Mouse (Mus musculus) kidney, adult 11 months (tissue): ENCODE measurements at regions not wholly inside any gene's neighbourhood (a gene's known extent, or its start where the extent isn't known, plus 50 kb on each side); places are given as distances from the start of the nearest gene placed in this dataset.
A peak's percentile ranks its signal among the peaks of the same experiment; 100 is the strongest.

ENCODE experiments used
- DNase-seq: peaks from one replicate; pipeline ENCODE4 v3.0.0; 2022

GRCm38 (mm10) chr9:112014796-112015195, 220.9 kb downstream of the Arpp21 start:
- DNase-seq = no peak

DNA sequence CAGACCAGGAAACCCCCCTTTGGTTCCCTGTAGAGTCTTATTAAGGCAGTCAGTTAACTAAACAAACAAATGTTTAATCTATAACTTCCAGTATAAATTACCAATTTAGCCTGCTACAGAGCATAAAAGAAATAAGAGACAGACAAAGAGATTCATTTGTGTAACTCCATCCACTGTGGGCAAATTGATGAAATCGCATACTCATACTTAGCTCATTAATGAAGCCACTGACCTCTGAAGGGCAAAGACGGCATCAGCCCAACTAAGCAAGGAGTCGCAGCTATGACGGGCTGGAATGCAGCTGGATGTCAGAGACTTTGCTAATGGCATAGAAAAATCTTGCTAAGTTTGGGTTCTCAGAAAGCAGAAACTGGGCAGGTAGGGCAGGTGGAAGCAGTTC, 241.3 kb downstream of the Arpp21 start:
- no peak for DNase-seq

- no peak for DNase-seq
Observed at GRCm38 (mm10) chr9:111993844-111994243, 241.9 kb downstream of the Arpp21 start.

- DNase-seq = no peak
Observed at GRCm38 (mm10) chr9:111990060-111990459, 245.7 kb downstream of the Arpp21 start.

DNA sequence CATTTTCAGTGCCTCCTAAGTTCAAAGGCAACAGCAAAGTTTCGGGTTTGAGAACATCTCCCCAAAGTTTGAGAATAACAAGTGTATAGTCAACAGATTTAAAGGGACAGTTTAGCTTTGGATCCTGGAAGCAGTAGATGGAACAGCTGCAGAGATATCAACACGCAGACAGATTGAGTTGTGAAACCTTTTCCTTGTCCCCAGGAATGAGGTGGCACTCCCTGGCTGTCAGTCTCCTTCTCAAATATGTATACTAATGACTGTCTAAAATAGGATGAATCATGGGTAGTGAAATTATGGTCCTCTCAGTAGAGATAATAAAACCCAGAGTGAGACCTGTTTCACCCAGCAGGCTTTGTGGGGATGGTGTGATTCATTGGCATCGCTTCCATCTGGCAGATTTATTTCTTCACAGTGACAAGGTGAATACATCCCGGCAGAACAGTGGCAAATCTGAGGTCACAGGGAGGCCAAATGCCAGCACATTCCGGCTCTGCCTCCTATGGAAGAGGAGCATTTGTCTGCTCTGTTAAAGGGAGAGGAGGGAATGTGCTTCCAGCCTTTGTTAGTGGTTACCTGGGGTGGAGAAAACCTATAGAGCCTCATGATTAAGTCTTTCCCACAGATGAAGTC, 272.2 kb downstream of the Arpp21 start:
- no peak for DNase-seq

DNA sequence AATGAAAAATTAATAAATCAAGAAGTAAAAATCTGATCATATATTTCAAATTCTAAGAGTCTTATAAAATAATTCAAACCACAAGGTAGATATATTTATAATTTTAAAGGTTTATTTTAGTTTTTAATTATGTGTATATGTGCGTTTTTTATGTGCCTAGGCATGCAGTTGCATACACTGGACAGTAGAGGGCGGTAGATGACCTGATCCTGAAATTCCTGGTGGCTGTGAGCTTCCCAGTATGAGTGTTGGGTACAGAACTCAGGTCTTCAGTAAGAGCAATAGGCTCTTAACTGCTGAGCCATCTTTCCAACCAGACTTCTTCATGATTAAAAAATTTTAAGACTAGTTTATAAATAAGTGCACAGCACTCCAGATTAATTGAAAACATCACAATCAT, 267.7 kb upstream of the Stac start:
- DNase-seq = no peak

- no peak for DNase-seq
Observed at GRCm38 (mm10) chr9:111939271-111940067, 249.3 kb upstream of the Stac start.

DNA sequence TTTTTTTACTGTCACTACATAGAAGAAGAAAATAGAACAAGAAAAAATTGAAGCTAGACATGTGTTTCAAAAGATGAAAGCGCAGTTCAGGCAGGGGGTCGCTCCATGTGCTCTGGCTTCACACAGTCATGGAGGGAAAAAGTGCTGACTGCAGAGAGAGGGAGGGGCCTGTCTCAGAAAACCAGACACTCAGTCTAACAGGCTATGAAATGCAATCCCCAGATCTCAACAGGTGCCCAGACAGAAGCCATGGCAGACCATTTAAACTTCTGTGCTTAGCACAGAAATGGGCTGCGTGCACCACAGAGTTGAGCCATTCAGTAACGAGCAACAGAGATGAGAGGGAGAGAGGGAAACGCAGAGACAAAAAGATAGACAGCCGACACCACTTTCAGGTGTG, 242.3 kb upstream of the Stac start:
- DNase-seq = no peak

- peak; percentile 16 for DNase-seq
Observed at GRCm38 (mm10) chr9:111918275-111918940, 228.3 kb upstream of the Stac start.

- DNase-seq = no peak
Observed at GRCm38 (mm10) chr9:111916684-111917535, 226.8 kb upstream of the Stac start.

GRCm38 (mm10) chr9:111908806-111909205, 218.7 kb upstream of the Stac start:
- DNase-seq = no peak

GRCm38 (mm10) chr9:111900196-111900595, 210.0 kb upstream of the Stac start:
- no peak for DNase-seq

DNA sequence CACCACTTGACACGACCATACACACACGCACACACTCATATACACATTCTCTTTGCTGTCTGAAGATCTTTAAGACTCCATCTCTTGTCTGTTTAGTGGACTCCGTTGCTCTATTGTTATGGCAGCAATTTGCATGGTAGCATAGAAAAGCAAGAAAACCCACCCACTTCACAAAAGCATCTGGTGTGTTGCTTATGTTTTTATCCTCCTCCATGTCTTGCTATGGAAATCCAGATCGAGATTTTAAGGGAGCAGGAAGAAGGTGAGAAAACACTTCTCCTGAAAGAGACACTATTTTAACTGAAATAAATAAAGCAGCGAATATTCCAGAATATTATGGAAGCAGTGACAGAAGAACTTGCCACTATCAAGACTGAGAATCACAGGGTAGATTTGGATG, 207.5 kb upstream of the Stac start:
- DNase-seq = no peak

DNA sequence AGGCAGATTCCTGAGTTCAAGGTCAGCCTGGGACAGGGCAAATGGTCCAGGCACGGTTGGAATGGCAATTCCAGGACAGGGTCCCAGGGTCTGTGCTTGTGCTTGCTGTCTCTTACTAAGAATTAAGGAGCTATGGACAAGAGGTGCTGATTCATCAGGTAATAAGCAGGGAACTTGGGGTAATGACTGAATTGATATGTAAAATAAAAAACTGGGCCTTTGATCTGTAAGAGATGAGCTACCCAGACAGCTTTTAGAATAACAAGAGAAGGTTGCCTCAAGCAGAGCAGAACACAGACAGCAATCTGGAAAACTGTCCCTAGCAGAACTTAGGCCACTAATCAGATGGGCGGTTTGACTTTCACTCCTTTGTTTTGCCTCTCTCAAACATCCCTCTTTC, 189.6 kb upstream of the Stac start:
- DNase-seq = no peak

DNA sequence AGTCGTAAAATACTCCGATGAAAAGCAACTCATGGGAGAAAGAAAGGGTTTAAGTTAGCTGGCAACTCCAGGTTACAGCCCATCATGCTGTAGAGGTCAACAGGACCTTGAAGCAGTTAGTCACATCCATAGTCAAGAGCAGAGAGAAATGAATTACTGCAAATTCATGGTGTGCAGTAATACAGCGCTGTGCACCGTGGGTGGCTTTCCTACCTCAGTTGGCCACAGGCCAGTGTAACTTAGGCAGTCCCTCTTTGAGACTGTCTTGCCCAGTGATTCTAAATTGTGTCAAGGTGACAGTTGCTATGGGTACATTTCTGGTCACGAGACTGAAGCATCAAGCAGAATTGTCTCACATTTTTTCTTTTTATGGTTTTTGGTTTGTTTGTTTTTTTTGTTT, 186.7 kb upstream of the Stac start:
- DNase-seq = no peak

GRCm38 (mm10) chr9:111870466-111870865, 180.3 kb upstream of the Stac start:
- no peak for DNase-seq

GRCm38 (mm10) chr9:111869801-111870382, 179.7 kb upstream of the Stac start:
- no peak for DNase-seq

DNA sequence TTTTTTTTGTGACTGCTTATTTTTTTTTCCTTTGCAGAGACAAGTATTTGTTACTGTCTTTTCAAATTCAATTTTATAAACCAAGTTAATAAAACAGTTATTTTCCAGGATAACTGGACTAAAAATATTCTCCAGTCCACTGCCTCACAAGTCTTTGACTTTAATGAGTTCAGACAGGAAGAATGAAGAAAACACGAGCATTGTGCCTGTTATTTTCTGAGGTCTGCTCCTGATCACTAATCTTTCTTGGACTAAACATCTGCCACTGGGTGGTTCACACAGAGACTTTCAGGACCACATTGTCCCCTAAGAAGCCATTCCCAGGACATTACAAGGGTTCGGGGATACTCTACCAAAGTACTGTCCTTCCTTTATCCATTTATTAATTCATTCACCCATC, 167.9 kb upstream of the Stac start:
- no peak for DNase-seq

- no peak for DNase-seq
Observed at GRCm38 (mm10) chr9:111854976-111855375, 164.8 kb upstream of the Stac start.

GRCm38 (mm10) chr9:111846366-111846765, 156.2 kb upstream of the Stac start:
- no peak for DNase-seq

DNA sequence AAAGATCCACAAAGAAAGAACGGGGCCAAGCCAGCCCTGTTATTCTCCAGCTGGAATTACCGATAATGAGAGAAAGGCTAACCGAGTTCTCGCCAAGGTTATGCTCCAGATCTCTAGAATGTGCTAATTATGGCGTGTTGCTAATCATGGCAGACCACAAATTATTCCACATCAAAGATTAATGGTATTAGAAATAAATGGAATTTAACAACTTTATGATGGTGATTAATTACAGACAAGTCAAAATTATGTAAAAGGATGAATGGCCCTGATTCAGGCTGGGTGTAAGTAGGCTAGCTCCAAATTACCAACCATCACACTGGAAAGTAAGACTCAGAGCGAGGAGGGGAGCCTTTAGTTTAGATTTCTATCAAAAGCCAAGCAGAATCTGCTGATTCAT, 151.0 kb upstream of the Stac start:
- no peak for DNase-seq

DNA sequence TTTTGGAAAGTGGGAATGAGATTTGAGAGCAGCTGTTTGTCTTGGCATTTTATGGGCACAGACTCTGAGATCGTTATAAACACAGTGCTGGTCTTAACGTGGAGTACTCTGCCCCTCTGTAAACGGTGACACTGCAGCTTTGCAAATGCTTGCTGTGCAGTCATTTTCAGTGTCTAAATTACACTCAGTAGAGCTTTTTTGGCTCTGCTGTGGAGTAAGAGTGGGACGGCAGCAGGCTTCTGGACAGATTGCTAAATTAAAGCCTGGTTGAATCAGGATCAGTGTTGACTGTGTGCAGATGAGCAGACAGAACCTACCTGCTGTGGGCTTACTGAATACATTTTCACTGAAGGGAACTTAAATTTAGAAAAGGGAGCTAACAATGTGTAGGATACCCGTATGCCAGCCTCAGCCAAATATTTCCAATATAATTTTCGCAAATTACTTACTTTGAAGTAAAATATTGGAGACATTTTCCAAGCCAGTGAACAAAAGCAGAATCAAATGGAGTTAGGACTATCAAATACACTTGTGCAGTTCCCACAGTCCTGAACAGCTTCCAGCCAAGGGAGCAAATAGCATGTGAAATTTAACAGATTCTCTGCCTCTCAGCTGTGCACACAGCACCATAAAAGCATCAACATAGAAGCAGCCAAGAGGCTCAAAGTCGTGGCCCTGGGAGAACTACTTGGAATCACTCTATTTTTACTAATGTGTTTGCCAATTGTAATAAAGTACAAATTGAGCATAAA, 148.1 kb upstream of the Stac start:
- no peak for DNase-seq
